Mouse (Mus musculus): ENCODE measurements at regions not wholly inside any gene's neighbourhood (a gene's known extent, or its start where the extent isn't known, plus 50 kb on each side); places are given as distances from the start of the nearest gene placed in this dataset. TPM values are rescaled to one million over a fixed set of nuclear protein-coding genes. Genes with fewer than 3 reads are reported as not detected.

- Histone ChIP-seq H3K4me3 (ENCODE audit: low read depth, low read length) (no peak overlapping the region), H3K9me3 (ENCODE audit: control insufficient read depth, low read length) (no peaks in the 10 kb centered on the region), H3K36me3 (ENCODE audit: control insufficient read depth, insufficient read depth, low read length) (no peaks in the 10 kb centered on the region), H3K27me3 (ENCODE audit: control insufficient read depth, insufficient read depth, low read length) (no peaks in the 10 kb centered on the region), H3K27ac (ENCODE audit: low read depth, low read length) (no peak overlapping the region), H3K4me2 (ENCODE audit: low read depth, low read length) (no peak overlapping the region), H3K9ac (replicated peaks; ENCODE audit: low read depth, low read length) (no peak overlapping the region), H3K4me1 (ENCODE audit: control insufficient read depth, insufficient read depth, low read length) (no peaks in the 10 kb centered on the region)
- ATAC-seq (ENCODE audit: low read depth) = no peak
Observed at GRCm38 (mm10) chr4:93444666-93445065, 109.4 kb upstream of the Tusc1 start.

DNA sequence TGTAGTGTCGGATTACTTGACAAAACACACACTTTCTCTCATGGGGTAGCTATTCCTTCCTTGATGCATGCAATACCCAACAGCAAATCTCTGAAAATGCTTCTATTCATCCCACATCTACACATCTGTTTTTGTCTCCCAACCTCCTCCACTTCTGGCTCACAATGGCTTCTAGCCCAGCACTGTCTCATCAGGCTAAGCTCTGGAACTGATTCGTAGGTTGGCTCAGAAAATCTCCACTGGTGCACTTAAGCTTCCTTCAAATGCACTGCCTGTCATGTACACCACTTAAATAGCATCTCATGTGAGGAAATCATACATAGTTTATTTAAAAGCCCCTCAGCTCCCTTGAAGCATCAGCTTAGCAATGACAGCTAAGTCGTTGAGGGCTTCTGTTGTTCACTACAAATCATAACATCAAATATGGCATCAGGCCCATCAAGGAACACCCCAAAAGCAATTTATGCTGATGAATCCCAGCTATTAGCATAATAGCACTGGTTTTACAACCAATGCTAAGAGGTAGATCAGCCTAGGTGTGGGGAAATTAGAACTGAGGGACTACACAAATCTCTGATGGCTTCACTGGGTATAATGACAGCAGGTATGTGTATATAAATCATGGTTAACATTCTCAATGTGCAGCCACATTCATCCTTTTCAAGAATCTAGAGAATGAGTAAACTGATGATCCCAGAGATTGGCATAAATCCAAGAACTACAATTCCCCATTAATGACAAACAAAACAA lies 103.5 kb upstream of the Tusc1 start:
- WGBS = 64% methylated on average over 3 of the region's 3 CpGs
- H3K4me3 ChIP-seq (ENCODE audit: low read depth, low read length) = no peak overlapping the region
- ATAC-seq (ENCODE audit: low read depth) = peak; percentile 64

DNA sequence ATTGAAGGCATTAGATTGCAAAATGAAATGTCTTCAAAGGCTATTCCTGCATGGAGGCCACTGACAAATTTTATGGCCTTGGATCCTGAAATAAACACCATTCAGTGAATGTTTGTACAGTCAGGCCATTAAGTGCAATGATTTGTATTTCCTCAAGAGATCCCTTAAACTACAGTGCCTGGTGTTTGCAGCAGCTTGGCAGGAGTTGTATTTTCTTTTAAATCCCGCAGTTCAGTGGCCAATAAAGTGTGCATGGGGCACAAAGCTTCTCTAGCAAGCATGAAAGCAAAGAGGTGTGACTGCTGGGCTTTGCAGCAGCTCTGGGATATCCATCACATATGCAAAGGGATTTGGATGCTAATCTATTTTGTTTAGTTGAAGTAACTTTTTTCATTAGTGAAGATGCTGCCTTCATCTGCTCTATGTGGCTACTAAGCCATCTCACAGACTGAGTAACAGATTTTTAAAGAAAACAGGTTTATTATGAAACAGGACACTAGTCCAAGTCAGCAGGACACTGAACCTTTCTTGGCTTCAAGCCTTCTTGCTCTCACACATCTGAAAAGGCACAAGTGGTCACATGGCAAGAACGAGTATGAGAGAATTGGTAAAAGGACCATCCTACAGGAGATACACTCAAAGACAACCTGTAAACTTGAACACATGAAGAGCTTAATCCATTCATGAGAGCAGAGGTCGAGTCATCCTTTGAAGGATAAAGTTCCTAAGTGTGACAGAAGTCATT lies 102.2 kb upstream of the Tusc1 start:
- 36% methylated on average over 3 of the region's 3 CpGs for WGBS
- no peaks in the 10 kb centered on the region for H3K4me1 ChIP-seq (ENCODE audit: control insufficient read depth, insufficient read depth, low read length)
- no peaks in the 10 kb centered on the region for H3K36me3 ChIP-seq (ENCODE audit: control insufficient read depth, insufficient read depth, low read length)
- H3K27me3 ChIP-seq (ENCODE audit: control insufficient read depth, insufficient read depth, low read length) = no peaks in the 10 kb centered on the region
- peak; percentile 78 for ATAC-seq (ENCODE audit: low read depth)
- H3K4me3 ChIP-seq (ENCODE audit: low read depth, low read length) = no peak overlapping the region
- no peak overlapping the region; the same call in 1 of the 2 replicates for H3K27ac ChIP-seq (ENCODE audit: low read depth, low read length)
- H3K4me2 ChIP-seq (ENCODE audit: low read depth, low read length) = no peak overlapping the region
- no peak overlapping the region for H3K9ac ChIP-seq (replicated peaks; ENCODE audit: low read depth, low read length)
- H3K9me3 ChIP-seq (ENCODE audit: control insufficient read depth, low read length) = no peaks in the 10 kb centered on the region

More for the DNA sequence above, 103.5 kb upstream of the Tusc1 start:
- H3K27me3 ChIP-seq (ENCODE audit: control insufficient read depth, insufficient read depth, low read length) = no peaks in the 10 kb centered on the region
- H3K27ac ChIP-seq (ENCODE audit: low read depth, low read length) = no peak overlapping the region; the same call in 1 of the 2 replicates
- no peak overlapping the region for H3K9ac ChIP-seq (replicated peaks; ENCODE audit: low read depth, low read length)
- H3K4me1 ChIP-seq (ENCODE audit: control insufficient read depth, insufficient read depth, low read length) = no peaks in the 10 kb centered on the region
- no peaks in the 10 kb centered on the region for H3K36me3 ChIP-seq (ENCODE audit: control insufficient read depth, insufficient read depth, low read length)
- H3K9me3 ChIP-seq (ENCODE audit: control insufficient read depth, low read length) = no peaks in the 10 kb centered on the region
- H3K4me2 ChIP-seq (ENCODE audit: low read depth, low read length) = no peak overlapping the region

DNA sequence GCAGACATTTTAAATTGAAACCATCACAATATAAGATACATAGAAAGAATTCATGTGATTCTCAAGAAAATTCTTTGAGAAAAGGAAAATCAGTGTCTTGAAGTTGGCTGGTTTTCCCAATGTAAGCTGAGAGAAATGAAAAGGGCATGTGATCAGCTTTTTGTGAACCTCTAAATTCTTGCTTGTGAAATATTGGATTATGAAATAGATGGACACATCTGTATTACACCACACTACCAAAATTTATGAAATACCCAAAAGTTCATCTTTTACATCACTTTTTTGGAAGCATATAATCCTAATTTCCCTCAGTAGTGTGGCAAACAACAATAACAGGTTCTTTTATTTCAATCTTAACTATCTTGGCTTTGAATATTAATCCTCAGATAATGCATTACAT lies 77.4 kb upstream of the Tusc1 start:
- no peak overlapping the region for H3K9ac ChIP-seq (replicated peaks; ENCODE audit: low read depth, low read length)
- H3K27ac ChIP-seq (ENCODE audit: low read depth, low read length) = no peak overlapping the region
- H3K36me3 ChIP-seq (ENCODE audit: control insufficient read depth, insufficient read depth, low read length) = no peaks in the 10 kb centered on the region
- no peak overlapping the region for H3K4me3 ChIP-seq (ENCODE audit: low read depth, low read length)
- no peak for ATAC-seq (ENCODE audit: low read depth)
- H3K9me3 ChIP-seq (ENCODE audit: control insufficient read depth, low read length) = no peaks in the 10 kb centered on the region
- no peak overlapping the region for H3K4me2 ChIP-seq (ENCODE audit: low read depth, low read length)
- no peaks in the 10 kb centered on the region for H3K27me3 ChIP-seq (ENCODE audit: control insufficient read depth, insufficient read depth, low read length)
- H3K4me1 ChIP-seq (ENCODE audit: control insufficient read depth, insufficient read depth, low read length) = no peaks in the 10 kb centered on the region

- 19% methylated on average over 2 of the region's 2 CpGs for WGBS
Observed at GRCm38 (mm10) chr4:93406876-93407275, 71.6 kb upstream of the Tusc1 start.

GRCm38 (mm10) chr4:93400579-93400978 lies 65.3 kb upstream of the Tusc1 start:
- Histone ChIP-seq H3K27me3 (ENCODE audit: control insufficient read depth, insufficient read depth, low read length) (no peaks in the 10 kb centered on the region), H3K9ac (replicated peaks; ENCODE audit: low read depth, low read length) (no peak overlapping the region), H3K9me3 (ENCODE audit: control insufficient read depth, low read length) (no peaks in the 10 kb centered on the region), H3K4me2 (ENCODE audit: low read depth, low read length) (no peak overlapping the region), H3K27ac (ENCODE audit: low read depth, low read length) (no peak overlapping the region), H3K4me1 (ENCODE audit: control insufficient read depth, insufficient read depth, low read length) (no peaks in the 10 kb centered on the region), H3K36me3 (ENCODE audit: control insufficient read depth, insufficient read depth, low read length) (no peaks in the 10 kb centered on the region), H3K4me3 (ENCODE audit: low read depth, low read length) (no peak overlapping the region)
- no peak for ATAC-seq (ENCODE audit: low read depth)

More at GRCm38 (mm10) chr4:93406876-93407275, 71.6 kb upstream of the Tusc1 start:
- Histone ChIP-seq H3K36me3 (ENCODE audit: control insufficient read depth, insufficient read depth, low read length) (no peaks in the 10 kb centered on the region), H3K27me3 (ENCODE audit: control insufficient read depth, insufficient read depth, low read length) (no peaks in the 10 kb centered on the region), H3K4me2 (ENCODE audit: low read depth, low read length) (no peak overlapping the region), H3K4me1 (ENCODE audit: control insufficient read depth, insufficient read depth, low read length) (no peaks in the 10 kb centered on the region), H3K27ac (ENCODE audit: low read depth, low read length) (no peak overlapping the region), H3K9me3 (ENCODE audit: control insufficient read depth, low read length) (no peaks in the 10 kb centered on the region), H3K9ac (replicated peaks; ENCODE audit: low read depth, low read length) (no peak overlapping the region), H3K4me3 (ENCODE audit: low read depth, low read length) (no peak overlapping the region)
- ATAC-seq (ENCODE audit: low read depth) = no peak

Small RNA genes in the stretch of these regions (microRNA-seq; reads per million reads assigned to microRNA genes)
- not detected for gene Gm22619
